Mouse (Mus musculus): ENCODE measurements around the gene Rundc3a. TPM values are rescaled to one million over a fixed set of nuclear protein-coding genes. Genes with fewer than 3 reads are reported as not detected.

Rundc3a gene
- polyA plus RNA-seq, 2 experiments = 1.0 to 3.2 TPM

GRCm38 (mm10) chr11:102398007-102398825 is 5.0 kb downstream of the Rundc3a start:
- Histone ChIP-seq H3K4me1 (ENCODE audit: control insufficient read depth, insufficient read depth, low read length) (peaks cover 12% of the 10 kb centered on the region), H3K9me3 (ENCODE audit: control insufficient read depth, low read length) (no peaks in the 10 kb centered on the region), H3K9ac (ENCODE audit: low read depth, low read length, severe bottlenecking) (no peak overlapping the region), H3K36me3 (ENCODE audit: control insufficient read depth, insufficient read depth, low read length) (peaks cover 12% of the 10 kb centered on the region), H3K4me3 (replicated peaks; ENCODE audit: low read length) (no peak overlapping the region), H3K27ac (replicated peaks; ENCODE audit: low read depth, low read length) (no peak overlapping the region), H3K27me3 (ENCODE audit: control insufficient read depth, insufficient read depth, low read length) (peaks cover 45% of the 10 kb centered on the region), H3K4me2 (replicated peaks; ENCODE audit: low read depth, low read length, severe bottlenecking) (no peak overlapping the region)
- DNase-seq (ENCODE audit: low spot score) (no peak), ATAC-seq (ENCODE audit: low FRiP score, low read depth) (no peak)
- no peak for TF ChIP-seq POLR2A (IDR thresholded peaks at IDR 0.05; ENCODE audit: borderline replicate concordance, extremely low read depth, insufficient read depth, insufficient read length)
- 74% methylated on average over 20 of the region's 20 CpGs for WGBS

- H3K4me1 ChIP-seq (ENCODE audit: control insufficient read depth, insufficient read depth, low read length) = peaks cover 4% of the 10 kb centered on the region; the same call in 1 of the 2 replicates
- TF ChIP-seq POLR2A (IDR thresholded peaks at IDR 0.05; ENCODE audit: borderline replicate concordance, extremely low read depth, insufficient read depth, insufficient read length) = no peak
- no peak overlapping the region for H3K9ac ChIP-seq (ENCODE audit: low read depth, low read length, severe bottlenecking)
- H3K4me2 ChIP-seq (replicated peaks; ENCODE audit: low read depth, low read length, severe bottlenecking) = peak overlapping the region; percentile 47; the same call in 1 of the 2 replicates
- ATAC-seq (ENCODE audit: low FRiP score, low read depth) (no peak), DNase-seq (ENCODE audit: low spot score) (no peak)
- no peak overlapping the region for H3K27ac ChIP-seq (replicated peaks; ENCODE audit: low read depth, low read length)
- 11% methylated on average over 15 of the region's 15 CpGs for WGBS
- peak overlapping the region; percentile 26 for H3K4me3 ChIP-seq (replicated peaks; ENCODE audit: low read length)
- H3K27me3 ChIP-seq (ENCODE audit: control insufficient read depth, insufficient read depth, low read length) = peaks cover 45% of the 10 kb centered on the region
- peaks cover 21% of the 10 kb centered on the region for H3K36me3 ChIP-seq (ENCODE audit: control insufficient read depth, insufficient read depth, low read length)
- H3K9me3 ChIP-seq (ENCODE audit: control insufficient read depth, low read length) = no peaks in the 10 kb centered on the region
These were observed 5.9 kb downstream of the Rundc3a start for GRCm38 (mm10) chr11:102399107-102399506.

DNA sequence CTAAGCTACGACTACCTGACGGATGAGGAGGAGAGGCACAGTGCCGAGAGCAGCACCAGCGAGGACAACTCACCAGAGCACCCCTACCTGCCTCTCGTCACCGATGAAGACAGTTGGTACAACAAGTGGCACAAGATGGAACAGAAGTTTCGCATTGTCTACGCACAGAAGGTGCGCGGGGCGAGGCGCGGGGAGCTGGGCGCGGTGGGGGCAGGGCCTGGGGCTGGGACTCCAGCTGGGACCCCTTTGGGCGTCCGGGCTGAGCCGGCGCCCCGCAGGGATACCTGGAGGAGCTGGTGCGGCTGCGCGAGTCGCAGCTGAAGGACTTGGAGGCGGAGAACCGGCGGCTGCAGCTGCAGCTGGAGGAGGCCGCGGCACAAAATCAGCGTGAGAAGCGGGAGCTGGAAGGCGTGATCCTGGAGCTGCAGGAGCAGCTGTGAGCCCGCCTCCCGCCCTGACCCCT is 6.4 kb downstream of the Rundc3a start:
- Histone ChIP-seq H3K4me2 (replicated peaks; ENCODE audit: low read depth, low read length, severe bottlenecking) (peak overlapping the region; percentile 47), H3K36me3 (ENCODE audit: control insufficient read depth, insufficient read depth, low read length) (peaks cover 27% of the 10 kb centered on the region), H3K27me3 (ENCODE audit: control insufficient read depth, insufficient read depth, low read length) (peaks cover 45% of the 10 kb centered on the region), H3K9ac (ENCODE audit: low read depth, low read length, severe bottlenecking) (peak overlapping the region; percentile 43), H3K27ac (replicated peaks; ENCODE audit: low read depth, low read length) (no peak overlapping the region), H3K4me1 (ENCODE audit: control insufficient read depth, insufficient read depth, low read length) (peaks cover 4% of the 10 kb centered on the region; the same call in 1 of the 2 replicates), H3K9me3 (ENCODE audit: control insufficient read depth, low read length) (no peaks in the 10 kb centered on the region), H3K4me3 (replicated peaks; ENCODE audit: low read length) (peak overlapping the region; percentile 26)
- WGBS = under 1% methylated on average over 28 of the region's 34 CpGs
- no peak for TF ChIP-seq POLR2A (IDR thresholded peaks at IDR 0.05; ENCODE audit: borderline replicate concordance, extremely low read depth, insufficient read depth, insufficient read length)
- DNase-seq (ENCODE audit: low spot score) (no peak), ATAC-seq (ENCODE audit: low FRiP score, low read depth) (no peak)

DNA sequence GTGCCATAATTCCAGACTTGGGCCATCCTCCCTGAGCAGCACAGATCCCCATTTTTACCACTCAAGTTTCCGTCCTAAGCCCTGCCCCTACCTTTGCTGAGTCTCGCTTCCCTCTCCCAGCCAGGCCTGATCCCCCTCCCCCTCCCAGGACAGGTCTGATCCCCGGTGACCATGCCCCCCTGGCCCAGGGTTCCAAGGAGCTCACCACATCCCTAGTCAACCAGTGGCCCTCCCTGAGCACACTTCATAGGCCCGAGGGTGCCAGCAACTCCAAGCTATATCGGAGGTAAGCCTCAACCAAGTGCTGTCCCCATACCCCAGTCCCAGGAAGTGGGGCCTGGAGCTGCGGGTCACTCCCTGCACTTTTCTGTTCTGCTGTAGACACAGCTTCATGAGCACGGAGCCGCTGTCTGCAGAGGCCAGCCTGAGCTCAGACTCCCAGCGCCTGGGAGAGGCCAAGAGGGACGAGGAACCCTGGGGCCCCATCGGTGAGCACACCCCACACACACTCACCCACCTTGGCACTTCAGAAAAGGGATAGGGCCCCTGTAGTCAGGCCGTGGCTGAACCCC is 7.4 kb downstream of the Rundc3a start:
- Histone ChIP-seq H3K27me3 (ENCODE audit: control insufficient read depth, insufficient read depth, low read length) (peaks cover 45% of the 10 kb centered on the region), H3K36me3 (ENCODE audit: control insufficient read depth, insufficient read depth, low read length) (peaks cover 32% of the 10 kb centered on the region), H3K4me2 (replicated peaks; ENCODE audit: low read depth, low read length, severe bottlenecking) (no peak overlapping the region), H3K9ac (ENCODE audit: low read depth, low read length, severe bottlenecking) (no peak overlapping the region), H3K9me3 (ENCODE audit: control insufficient read depth, low read length) (no peaks in the 10 kb centered on the region), H3K4me1 (ENCODE audit: control insufficient read depth, insufficient read depth, low read length) (peaks cover 4% of the 10 kb centered on the region; the same call in 1 of the 2 replicates), H3K4me3 (replicated peaks; ENCODE audit: low read length) (no peak overlapping the region), H3K27ac (replicated peaks; ENCODE audit: low read depth, low read length) (no peak overlapping the region)
- 21% methylated on average over 12 of the region's 12 CpGs for WGBS
- DNase-seq (ENCODE audit: low spot score) (no peak), ATAC-seq (ENCODE audit: low FRiP score, low read depth) (no peak)
- no peak for TF ChIP-seq POLR2A (IDR thresholded peaks at IDR 0.05; ENCODE audit: borderline replicate concordance, extremely low read depth, insufficient read depth, insufficient read length)

GRCm38 (mm10) chr11:102401898-102402500 is 8.8 kb downstream of the Rundc3a start:
- Histone ChIP-seq H3K4me1 (ENCODE audit: control insufficient read depth, insufficient read depth, low read length) (peaks cover 12% of the 10 kb centered on the region), H3K9ac (ENCODE audit: low read depth, low read length, severe bottlenecking) (no peak overlapping the region), H3K9me3 (ENCODE audit: control insufficient read depth, low read length) (no peaks in the 10 kb centered on the region), H3K36me3 (ENCODE audit: control insufficient read depth, insufficient read depth, low read length) (peaks cover 32% of the 10 kb centered on the region), H3K27me3 (ENCODE audit: control insufficient read depth, insufficient read depth, low read length) (peaks cover 45% of the 10 kb centered on the region), H3K27ac (replicated peaks; ENCODE audit: low read depth, low read length) (no peak overlapping the region), H3K4me2 (replicated peaks; ENCODE audit: low read depth, low read length, severe bottlenecking) (no peak overlapping the region), H3K4me3 (replicated peaks; ENCODE audit: low read length) (no peak overlapping the region)
- 62% methylated on average over 11 of the region's 12 CpGs for WGBS
- ATAC-seq (ENCODE audit: low FRiP score, low read depth) (no peak), DNase-seq (ENCODE audit: low spot score) (no peak)
- TF ChIP-seq POLR2A (IDR thresholded peaks at IDR 0.05; ENCODE audit: borderline replicate concordance, extremely low read depth, insufficient read depth, insufficient read length) = no peak

Data from limb, embryonic 14.5 days (tissue).